ENCODE assay signal across 8 mouse cellular contexts in genomic region chrX:102251221-102251936, GRCm38 (mm10). TPM values are rescaled to one million over a fixed set of nuclear protein-coding genes. Genes with fewer than 3 reads are reported as not detected.
DNase-seq lines count a peak whose midpoint lies in the region; ATAC-seq and TF ChIP-seq lines count a peak whose summit lies in the region.

No protein-coding gene starts in this region.

- peaks cover 12% of the 10 kb centered on the region; the same call in 1 of the 2 replicates for H3K36me3 ChIP-seq in forebrain, embryonic 10.5 days (replicated peaks)
- no peaks in the 10 kb centered on the region for H3K36me3 ChIP-seq in kidney, embryonic 15.5 days
- no peaks in the 10 kb centered on the region for H3K36me3 ChIP-seq in midbrain, embryonic 13.5 days

- H3K4me3 ChIP-seq in cerebellum, adult 2 months (replicated peaks; ENCODE audit: insufficient read depth, low read depth, low read length), result peak overlapping the region; percentile 63
- peak overlapping the region; percentile 63 for H3K4me3 ChIP-seq in forebrain, embryonic 10.5 days
- H3K4me3 ChIP-seq in kidney, embryonic 15.5 days (replicated peaks), result peak overlapping the region; percentile 58
- H3K4me3 ChIP-seq in midbrain, embryonic 13.5 days (replicated peaks), result peak overlapping the region; percentile 53

- no peak for DNase-seq in cerebellum, adult 2 months
- no peak for DNase-seq in cerebellum, postnatal 14 days
- peak; percentile 22 for DNase-seq in retina, embryonic 14.5 days (ENCODE audit: low spot score)
- no peak for DNase-seq in retina, postnatal 1 day
- DNase-seq in forebrain, embryonic 10.5 days (ENCODE audit: extremely low spot score, low spot score), result peak; percentile 36

- TF ChIP-seq CTCF in cerebellum, adult 2 months (IDR thresholded peaks at IDR 0.05; ENCODE audit: borderline replicate concordance, insufficient read depth, low read depth, low read length), result no peak

- H3K27me3 ChIP-seq in cerebellum, adult 2 months (ENCODE audit: control insufficient read depth, insufficient read depth, low read length), result no peaks in the 10 kb centered on the region
- H3K27me3 ChIP-seq in forebrain, embryonic 10.5 days (ENCODE audit: poor library complexity, severe bottlenecking), result peaks cover 90% of the 10 kb centered on the region
- peaks cover 77% of the 10 kb centered on the region for H3K27me3 ChIP-seq in kidney, embryonic 15.5 days
- peaks cover 71% of the 10 kb centered on the region for H3K27me3 ChIP-seq in midbrain, embryonic 13.5 days

- peak overlapping the region; percentile 43 for H3K9ac ChIP-seq in kidney, embryonic 15.5 days
- peak overlapping the region; percentile 63 for H3K9ac ChIP-seq in midbrain, embryonic 13.5 days (replicated peaks)

- peak; percentile 50 for ATAC-seq in kidney, embryonic 15.5 days (replicated peaks; ENCODE audit: low FRiP score)
- no peak; the same call in 1 of the 2 replicates for ATAC-seq in midbrain, embryonic 13.5 days
- no peak for ATAC-seq in erythroid progenitor cell, adult 5-6 weeks (replicated peaks; ENCODE audit: low FRiP score, poor library complexity, severe bottlenecking)

- no peak overlapping the region for H3K27ac ChIP-seq in cerebellum, adult 2 months (ENCODE audit: insufficient read depth, low read length)
- H3K27ac ChIP-seq in forebrain, embryonic 10.5 days, result peak overlapping the region; percentile 77
- H3K27ac ChIP-seq in kidney, embryonic 15.5 days, result peak overlapping the region; percentile 73
- peak overlapping the region; percentile 69 for H3K27ac ChIP-seq in midbrain, embryonic 13.5 days

- no peaks in the 10 kb centered on the region for H3K9me3 ChIP-seq in forebrain, embryonic 10.5 days
- H3K9me3 ChIP-seq in kidney, embryonic 15.5 days (replicated peaks), result no peaks in the 10 kb centered on the region
- no peaks in the 10 kb centered on the region for H3K9me3 ChIP-seq in midbrain, embryonic 13.5 days

- peak overlapping the region; percentile 89 for H3K4me2 ChIP-seq in kidney, embryonic 15.5 days
- peak overlapping the region; percentile 83 for H3K4me2 ChIP-seq in midbrain, embryonic 13.5 days (replicated peaks)

- 11% methylated on average over 35 of the region's 80 CpGs for WGBS in cerebellum, adult 2 months
- WGBS in forebrain, embryonic 10.5 days, result 20% methylated on average over 73 of the region's 80 CpGs
- 10% methylated on average over 75 of the region's 80 CpGs for WGBS in kidney, embryonic 15.5 days
- 17% methylated on average over 53 of the region's 80 CpGs for WGBS in midbrain, embryonic 13.5 days

- no peak for TF ChIP-seq POLR2A in cerebellum, adult 2 months (IDR thresholded peaks at IDR 0.05; ENCODE audit: borderline replicate concordance, insufficient read depth, low read length)

- no peaks in the 10 kb centered on the region for H3K4me1 ChIP-seq in cerebellum, adult 2 months (ENCODE audit: control insufficient read depth, insufficient read depth, low read length)
- peaks cover 27% of the 10 kb centered on the region for H3K4me1 ChIP-seq in forebrain, embryonic 10.5 days
- peaks cover 6% of the 10 kb centered on the region for H3K4me1 ChIP-seq in kidney, embryonic 15.5 days
- peaks cover 10% of the 10 kb centered on the region for H3K4me1 ChIP-seq in midbrain, embryonic 13.5 days (replicated peaks)

RNA-seq across cellular contexts. Expression of gene Cited1, which starts 0.6 kb away (rescaled TPM):
- polyA plus RNA-seq in cerebellum, adult 2 months (2012; rRNA removed), result 11.4 and 13.2 TPM in 2 replicates
- polyA plus RNA-seq in forebrain, embryonic 10.5 days (2016; fragmentation: Nextera tagmentation; extraction: Ambion mirVana), result 24.4 and 25.0 TPM in 2 replicates
- 153 and 155 TPM in 2 replicates for polyA plus RNA-seq in kidney, embryonic 15.5 days (2015; fragmentation: Nextera tagmentation; extraction: Ambion mirVana)
- 8.5 and 11.0 TPM in 2 replicates for polyA plus RNA-seq in midbrain, embryonic 13.5 days (2015; fragmentation: Nextera tagmentation; extraction: Ambion mirVana)
- not detected in 2 replicates for total RNA-seq in erythroid progenitor cell, adult 5-6 weeks (2015; ENCODE audit: low replicate concordance)
- not detected in 2 replicates for total RNA-seq in erythroid progenitor cell, adult 5-6 weeks (2017; ENCODE audit: low replicate concordance)

Comparison
In these comparisons a context has a peak if more than half of its experiments do, and no peak if none do; other contexts are left out.
1. DNase-seq: peak in retina, embryonic 14.5 days (single experiment) and forebrain, embryonic 10.5 days (single experiment); none in cerebellum, adult 2 months (0 of 2), cerebellum, postnatal 14 days (0 of 2) and retina, postnatal 1 day (single experiment).
2. Peak in every context shown above with its lines, with median percentiles within 50 percentile points of each other: H3K4me3 ChIP-seq.